Mouse (Mus musculus) forebrain, postnatal 0 days (tissue): ENCODE results near the gene 1500009C09Rik. TPM values are rescaled to one million over a fixed set of nuclear protein-coding genes. Genes with fewer than 3 reads are reported as not detected.
"Not testable (repeated sequence)": the region's sequence is repeated elsewhere in the genome, so short reads cannot be mapped to it uniquely, and the experiment has no call there.

ENCODE experiments used
- ATAC-seq: fragments of 200-750 bp; cut with Nextera tagmentation; 2 replicates; pipeline ENCODE4 v1.8.0; 2017; ENCODE audit warnings: mild to moderate bottlenecking, moderate library complexity
- DNase-seq: peaks from one replicate; pipeline ENCODE4 v3.0.0-alpha.2; 2015
- H3K27ac ChIP-seq: fragments of 300-500 bp; sonication (generic); 2 replicates; pipeline ENCODE4 v1.5.1; 2014; ENCODE audit warnings: low read depth, mild to moderate bottlenecking, antibody characterized with exemption, low read length, moderate library complexity, mixed read lengths
- H3K27me3 ChIP-seq: fragments of 300-500 bp; sonication (generic); 2 replicates; pipeline ENCODE4 v1.6.1; 2014; ENCODE audit warnings: mild to moderate bottlenecking, low read length, mixed read lengths; ENCODE audit not compliant: insufficient read depth
- H3K36me3 ChIP-seq: fragments of 300-500 bp; sonication (generic); 2 replicates; pipeline ENCODE4 v1.6.1; 2014; ENCODE audit warnings: mild to moderate bottlenecking, moderate library complexity; ENCODE audit not compliant: insufficient read depth
- H3K4me1 ChIP-seq: fragments of 300-500 bp; sonication (generic); 2 replicates; pipeline ENCODE4 v1.6.1; 2014; ENCODE audit warnings: antibody characterized with exemption; ENCODE audit not compliant: insufficient read depth
- H3K4me2 ChIP-seq: fragments of 300-500 bp; sonication (generic); 2 replicates; pipeline ENCODE4 v1.6.1; 2014; ENCODE audit warnings: low read depth, mild to moderate bottlenecking, moderate library complexity
- H3K4me3 ChIP-seq: fragments of 300-500 bp; sonication (generic); 2 replicates; pipeline ENCODE4 v1.5.1; 2014; ENCODE audit warnings: low read depth, low read length, mixed read lengths
- H3K9ac ChIP-seq: fragments of 300-500 bp; sonication (generic); 2 replicates; pipeline ENCODE4 v1.6.1; 2014; ENCODE audit warnings: mild to moderate bottlenecking
- H3K9me3 ChIP-seq: fragments of 300-500 bp; sonication (generic); 2 replicates; pipeline ENCODE4 v1.6.1; 2016; ENCODE audit warnings: low read length
- CTCF ChIP-seq: sonication (generic); IDR thresholded peaks from 2 replicates; pipeline ENCODE4 v1.5.1; 2016; ENCODE audit warnings: antibody characterized with exemption, control low read depth, low read depth
- WGBS: fragments of 180-500 bp; shearing (Covaris S2); extraction: QIAGEN DNeasy Blood & Tissue Kit; methylation state at CpG from one replicate; pipeline ENCODE4 v1.1.7; 2014; 5-methylcytosine and 5-hydroxymethylcytosine counted together
- polyA plus RNA-seq: library from polyadenylated mRNA; unstranded; fragments of >200 nt; fragmentation: Nextera tagmentation; extraction: Ambion mirVana; gene quantifications from 2 replicates; pipeline ENCODE4 v1.2.1, GENCODE M21; 2015
- total RNA-seq: library from RNA; depleted of rRNA; stranded (reverse); fragments of >200 nt; gene quantifications from 2 replicates; pipeline ENCODE4 v1.2.3, GENCODE M21; 2014

The 1500009C09Rik gene
- total and polyA plus RNA-seq, 2 experiments from 2014 or later = 15.6 to 119 TPM

GRCm38 (mm10) chr15:82235661-82236060 lies 16.5 kb upstream of the 1500009C09Rik start:
- H3K9me3 ChIP-seq = no peaks in the 10 kb centered on the region
- ATAC-seq (no peak), DNase-seq (no peak)
- no peak overlapping the region for H3K4me2 ChIP-seq
- H3K27ac ChIP-seq = no peak overlapping the region
- no peaks in the 10 kb centered on the region for H3K36me3 ChIP-seq
- no peak overlapping the region for H3K9ac ChIP-seq
- H3K27me3 ChIP-seq = no peaks in the 10 kb centered on the region
- 75% methylated on average over 10 of the region's 10 CpGs for WGBS
- no peak overlapping the region for H3K4me3 ChIP-seq
- TF ChIP-seq CTCF = no peak
- no peaks in the 10 kb centered on the region for H3K4me1 ChIP-seq

GRCm38 (mm10) chr15:82236565-82236964 lies 15.6 kb upstream of the 1500009C09Rik start:
- H3K27ac ChIP-seq = no peak overlapping the region
- WGBS = 20% methylated on average over 5 of the region's 5 CpGs
- ATAC-seq (peak; percentile 85), DNase-seq (peak; percentile 90)
- no peaks in the 10 kb centered on the region for H3K36me3 ChIP-seq
- TF ChIP-seq CTCF = peak; percentile 99
- no peak overlapping the region for H3K4me3 ChIP-seq
- no peak overlapping the region for H3K4me2 ChIP-seq
- H3K9ac ChIP-seq = no peak overlapping the region
- no peaks in the 10 kb centered on the region for H3K4me1 ChIP-seq
- no peaks in the 10 kb centered on the region for H3K9me3 ChIP-seq
- H3K27me3 ChIP-seq = no peaks in the 10 kb centered on the region

GRCm38 (mm10) chr15:82243311-82243710 lies 8.9 kb upstream of the 1500009C09Rik start:
- Histone ChIP-seq H3K9ac (no peak overlapping the region), H3K9me3 (no peaks in the 10 kb centered on the region), H3K4me3 (peak overlapping the region; percentile 76), H3K27ac (no peak overlapping the region), H3K27me3 (no peaks in the 10 kb centered on the region), H3K36me3 (no peaks in the 10 kb centered on the region), H3K4me1 (0 out of 2 replicates have a peak, but pooled peaks cover 3% of the 10 kb centered on the region), H3K4me2 (peak overlapping the region; percentile 98)
- DNase-seq = no peak
- WGBS = 59% methylated on average over 3 of the region's 3 CpGs
- no peak for ATAC-seq
- peak; percentile 26 for TF ChIP-seq CTCF

GRCm38 (mm10) chr15:82243742-82244114 lies 8.5 kb upstream of the 1500009C09Rik start:
- Histone ChIP-seq H3K36me3 (no peaks in the 10 kb centered on the region), H3K9ac (peak overlapping the region; percentile 53), H3K4me2 (peak overlapping the region; percentile 98), H3K27ac (peak overlapping the region; percentile 57), H3K4me1 (0 out of 2 replicates have a peak, but pooled peaks cover 3% of the 10 kb centered on the region), H3K4me3 (peak overlapping the region; percentile 76), H3K9me3 (no peaks in the 10 kb centered on the region), H3K27me3 (no peaks in the 10 kb centered on the region)
- no peak for DNase-seq
- WGBS = under 1% methylated on average over 12 of the region's 12 CpGs
- no peak for TF ChIP-seq CTCF
- peak; percentile 40 for ATAC-seq

GRCm38 (mm10) chr15:82244115-82244804 lies 7.9 kb upstream of the 1500009C09Rik start, which contains the start of gene Cenpm:
TSS of gene Cenpm (minus strand) at chr15:82244748.
- H3K9ac ChIP-seq = peak within 1 kb of the TSS; percentile 53
- H3K27ac ChIP-seq = peak within 1 kb of the TSS; percentile 57
- 0 out of 2 replicates have a peak, but pooled peaks cover 3% of the 10 kb centered on the region for H3K4me1 ChIP-seq
- WGBS = under 1% methylated on average over 65 of the region's 65 CpGs
- peak within 1 kb of the TSS; percentile 98 for H3K4me2 ChIP-seq
- no peaks in the 10 kb centered on the region for H3K36me3 ChIP-seq
- H3K9me3 ChIP-seq = no peaks in the 10 kb centered on the region
- ATAC-seq = peak; percentile 99
- peak; percentile 7; the same call in 1 of the 2 replicates for TF ChIP-seq CTCF
- no peaks in the 10 kb centered on the region for H3K27me3 ChIP-seq
- H3K4me3 ChIP-seq = peak within 1 kb of the TSS; percentile 76
- peak; percentile 96 for DNase-seq

GRCm38 (mm10) chr15:82244805-82245161 lies 7.4 kb upstream of the 1500009C09Rik start:
- Histone ChIP-seq H3K4me2 (peak overlapping the region; percentile 98), H3K27ac (0 out of 2 replicates have a peak overlapping the region, but pooled peaks have one; percentile 15), H3K9ac (peak overlapping the region; percentile 53; the same call in 1 of the 2 replicates), H3K4me3 (peak overlapping the region; percentile 76)
- H3K4me1 ChIP-seq, ATAC-seq, H3K36me3 ChIP-seq, H3K27me3 ChIP-seq, DNase-seq, H3K9me3 ChIP-seq: not testable (repeated sequence)
- WGBS = 24% methylated on average over 9 of the region's 9 CpGs

- Histone ChIP-seq H3K36me3 (no peaks in the 10 kb centered on the region), H3K9ac (no peak overlapping the region), H3K27me3 (no peaks in the 10 kb centered on the region), H3K27ac (no peak overlapping the region), H3K9me3 (no peaks in the 10 kb centered on the region), H3K4me3 (no peak overlapping the region), H3K4me2 (no peak overlapping the region), H3K4me1 (0 out of 2 replicates have a peak, but pooled peaks cover 3% of the 10 kb centered on the region)
- TF ChIP-seq CTCF = no peak
- ATAC-seq (no peak), DNase-seq (no peak)
- WGBS = 82% methylated on average over 3 of the region's 3 CpGs
Observed at GRCm38 (mm10) chr15:82247131-82247776, 4.9 kb upstream of the 1500009C09Rik start.
